Comparison of ENCODE assay signal across 21 mouse cellular contexts in genomic region chr19:6630613-6630940, GRCm38 (mm10).
DNase-seq lines count a peak whose midpoint lies in the region; TF ChIP-seq lines count a peak whose summit lies in the region.
"Had no signal": no experiment of that assay in that cellular context is flagged by ENCODE, and none has a peak within 500 bp of the region (broad histone marks: within the 10 kb centered on the region; RNA-seq: fewer than 3 reads in every experiment).

No protein-coding gene starts in this region.

- WGBS in small intestine, adult 2 months, result 37% methylated on average over 4 of the region's 4 CpGs

- H3K36me3 ChIP-seq in small intestine, adult 2 months (ENCODE audit: control insufficient read depth, insufficient read depth, low read length), result no peaks in the 10 kb centered on the region
- H3K36me3 ChIP-seq: embryonic facial prominence, embryonic 13.5 days; embryonic facial prominence, embryonic 15.5 days; forebrain, embryonic 10.5 days; forebrain, embryonic 12.5 days had no signal

- peak overlapping the region; percentile 95 for H3K27ac ChIP-seq in small intestine, adult 2 months (ENCODE audit: insufficient read depth, low read depth, low read length)
- H3K27ac ChIP-seq: embryonic facial prominence, embryonic 13.5 days; embryonic facial prominence, embryonic 15.5 days; forebrain, embryonic 10.5 days; forebrain, embryonic 12.5 days had no signal

- H3K4me1 ChIP-seq in small intestine, adult 2 months (ENCODE audit: control insufficient read depth, insufficient read depth, insufficient read length, low read length), result peaks cover 21% of the 10 kb centered on the region
- H3K4me1 ChIP-seq: embryonic facial prominence, embryonic 13.5 days had no signal

- no peak for TF ChIP-seq POLR2A in small intestine, adult 2 months (IDR thresholded peaks at IDR 0.05; ENCODE audit: low read depth, low read length)

- no peaks in the 10 kb centered on the region for H3K27me3 ChIP-seq in small intestine, adult 2 months (ENCODE audit: control insufficient read depth, insufficient read depth, low read length)
- H3K27me3 ChIP-seq: embryonic facial prominence, embryonic 13.5 days; embryonic facial prominence, embryonic 15.5 days had no signal

- H3K4me3 ChIP-seq in small intestine, adult 2 months (ENCODE audit: low read depth, low read length), result no peak overlapping the region; the same call in 1 of the 2 replicates
- H3K4me3 ChIP-seq: embryonic facial prominence, embryonic 13.5 days; embryonic facial prominence, embryonic 15.5 days; erythroblast, embryonic 14.5 days; forebrain, embryonic 10.5 days; forebrain, embryonic 12.5 days had no signal

- no peak for TF ChIP-seq CTCF in small intestine, adult 2 months (IDR thresholded peaks at IDR 0.05; ENCODE audit: extremely low read depth, insufficient read length, insufficient replicate concordance, low read depth, low read length)

- peak; percentile 32 for DNase-seq in kidney, adult 11 months
- DNase-seq in kidney, postnatal 14 days, result no peak
- peak; percentile 65 for DNase-seq in kidney, adult 9 months
- no peak for DNase-seq in kidney, adult 18-20 months
- DNase-seq: adrenal gland, adult 2 months; adrenal gland, postnatal 10 days; adrenal gland, postnatal 25 days; B cell, adult 2 months; cerebellum, adult 11 months; cerebellum, adult 18-20 months; cerebellum, adult 8-10 months; cerebellum, adult 9-11 months; cerebellum, postnatal 14 days; cerebellum, postnatal 36 days; embryo, embryonic 11 days had no signal

Comparison
In these comparisons a context has a peak if more than half of its experiments do, and no peak if none do; other contexts are left out.
1. DNase-seq: peak in kidney, adult 11 months (single experiment) and kidney, adult 9 months (single experiment); none in kidney, postnatal 14 days (single experiment) and kidney, adult 18-20 months (single experiment).